Mouse (Mus musculus) retina, embryonic 14.5 days (tissue): ENCODE results near the gene Pex16.

ENCODE experiments used
- DNase-seq: peaks from one replicate; pipeline ENCODE4 v3.0.0-alpha.2; 2015; ENCODE audit warnings: low spot score

The Pex16 gene

GRCm38 (mm10) chr2:92374514-92374913 lies at the start of gene Pex16, which contains the start of gene Large2:
Gene Pex16 (plus strand): TSS chr2:92374676.
Gene Large2 (minus strand): TSS chr2:92374869.
- peak; percentile 25 for DNase-seq

GRCm38 (mm10) chr2:92325676-92326075 lies 48.8 kb upstream of the Pex16 start:
- DNase-seq: no peak

GRCm38 (mm10) chr2:92326221-92326620 lies 48.3 kb upstream of the Pex16 start:
- DNase-seq: no peak

GRCm38 (mm10) chr2:92327601-92328000 lies 46.9 kb upstream of the Pex16 start:
- no peak for DNase-seq

GRCm38 (mm10) chr2:92328206-92328605 lies 46.3 kb upstream of the Pex16 start:
- DNase-seq: no peak

GRCm38 (mm10) chr2:92330840-92331239 lies 43.6 kb upstream of the Pex16 start:
- peak; percentile 78 for DNase-seq

GRCm38 (mm10) chr2:92331410-92331809 lies 43.1 kb upstream of the Pex16 start:
- peak; percentile 39 for DNase-seq

- DNase-seq: no peak
Observed at GRCm38 (mm10) chr2:92331871-92332270, 42.6 kb upstream of the Pex16 start.

- no peak for DNase-seq
Observed at GRCm38 (mm10) chr2:92342418-92342817, 32.1 kb upstream of the Pex16 start.

GRCm38 (mm10) chr2:92347191-92347590 lies 27.3 kb upstream of the Pex16 start:
- DNase-seq: no peak

- DNase-seq: no peak
Observed at GRCm38 (mm10) chr2:92349589-92350425, 24.7 kb upstream of the Pex16 start.

GRCm38 (mm10) chr2:92350686-92351085 lies 23.8 kb upstream of the Pex16 start:
- no peak for DNase-seq

GRCm38 (mm10) chr2:92353402-92353801 lies 21.1 kb upstream of the Pex16 start:
- DNase-seq: no peak

GRCm38 (mm10) chr2:92354224-92354623 lies 20.3 kb upstream of the Pex16 start:
- DNase-seq: no peak

- no peak for DNase-seq
Observed at GRCm38 (mm10) chr2:92359301-92359700, 15.2 kb upstream of the Pex16 start.

GRCm38 (mm10) chr2:92360186-92360823 lies 14.2 kb upstream of the Pex16 start:
- DNase-seq: no peak

GRCm38 (mm10) chr2:92360893-92361292 lies 13.6 kb upstream of the Pex16 start:
- no peak for DNase-seq

GRCm38 (mm10) chr2:92361795-92362194 lies 12.7 kb upstream of the Pex16 start:
- no peak for DNase-seq

- DNase-seq: no peak
Observed at GRCm38 (mm10) chr2:92362571-92363228, 11.8 kb upstream of the Pex16 start.

- DNase-seq: no peak
Observed at GRCm38 (mm10) chr2:92364086-92364485, 10.4 kb upstream of the Pex16 start.

GRCm38 (mm10) chr2:92365568-92365967 lies 8.9 kb upstream of the Pex16 start:
- no peak for DNase-seq

- no peak for DNase-seq
Observed at GRCm38 (mm10) chr2:92367383-92368029, 7.0 kb upstream of the Pex16 start.
